Mouse (Mus musculus): Measurements from ENCODE around the gene Taok3. TPM values are rescaled to one million over a fixed set of nuclear protein-coding genes. Genes with fewer than 3 reads are reported as not detected.

Taok3 gene
- total RNA-seq (2021) = 10 to 100 TPM; 53.8 to 54.3 TPM
- long read RNA-seq, experiment 1, transcript Taok3-202 (8 exons, 2,172 nt) = major isoform, 5 of 9 reads
- long read RNA-seq, experiment 1, partial matches to known transcripts = 1 of 9 reads
- long read RNA-seq, experiment 1, other reads (novel, unspliced or antisense) = 3 of 9 reads
- long read RNA-seq, experiment 2, transcript Taok3-202 (8 exons, 2,172 nt) = major isoform, 5 of 7 reads
- long read RNA-seq, experiment 2, partial matches to known transcripts = 0 of 7 reads
- long read RNA-seq, experiment 2, other reads (novel, unspliced or antisense) = 2 of 7 reads

- peak; percentile 99 for DNase-seq (ENCODE audit: low spot score in 2 of 2)
Observed at GRCm38 (mm10) chr5:117119777-117120488, at the start of gene Taok3. Gene Taok3 (plus strand): TSS chr5:117120129.

DNA sequence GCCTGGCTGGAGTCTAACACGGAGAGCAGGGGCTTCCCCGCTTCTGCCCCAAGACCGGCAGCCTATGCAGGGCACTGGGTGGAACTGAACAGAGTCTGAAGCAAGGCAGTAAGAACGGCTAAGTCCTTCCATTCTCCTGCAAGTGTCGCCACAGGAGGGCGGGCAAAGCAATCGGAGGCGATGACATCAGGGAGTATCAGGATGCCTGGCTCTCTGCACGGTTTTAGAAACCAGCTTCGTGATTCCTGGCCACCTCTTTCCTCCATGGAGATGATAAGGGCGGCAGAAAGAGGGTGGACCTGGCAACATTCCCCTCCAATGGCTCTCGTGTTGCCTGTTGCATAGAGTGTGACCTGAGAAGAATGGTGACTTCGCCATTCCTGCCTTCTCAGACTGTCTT lies 32.2 kb upstream of the Taok3 start:
- no peak for DNase-seq (ENCODE audit: low spot score in 2 of 2)

DNA sequence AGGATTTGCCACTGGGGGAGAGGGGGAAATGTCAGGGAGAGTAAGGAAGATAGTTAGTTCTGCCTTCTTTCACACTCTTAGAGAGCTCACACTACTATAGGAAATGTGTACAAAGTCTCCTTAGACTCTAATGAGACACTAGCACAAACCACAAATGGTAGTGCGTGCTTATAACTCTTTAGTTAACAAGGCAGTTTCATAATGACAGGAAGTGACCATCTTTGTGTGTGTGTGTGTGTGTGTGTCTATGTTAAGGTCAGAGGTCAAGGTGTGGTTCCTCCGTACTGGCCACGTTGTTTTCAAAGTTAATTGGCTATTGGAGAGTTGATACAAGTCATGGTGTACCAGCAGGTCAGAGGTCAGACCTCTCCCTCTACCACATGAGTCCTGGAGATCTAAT lies 30.8 kb upstream of the Taok3 start:
- no peak for DNase-seq (ENCODE audit: low spot score in 2 of 2)

DNA sequence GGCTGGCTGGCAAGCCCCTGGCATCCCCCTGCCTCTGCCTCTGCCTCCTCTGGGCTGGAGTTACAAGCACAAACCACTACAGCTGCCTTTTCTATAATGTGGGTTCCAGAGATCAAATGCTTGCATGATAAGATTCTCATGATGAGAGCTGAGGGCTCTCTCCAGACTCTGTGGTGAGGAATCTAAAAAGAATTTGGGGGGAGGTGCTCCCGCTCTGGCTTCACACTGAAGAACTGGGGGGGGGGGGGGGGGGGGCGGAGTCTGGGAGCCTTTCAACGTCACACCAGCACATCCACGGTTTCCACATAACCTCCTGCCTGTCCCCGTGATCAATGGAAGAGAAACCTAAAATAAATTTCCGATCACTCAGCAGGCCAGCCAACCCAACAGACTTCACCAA lies 30.1 kb upstream of the Taok3 start:
- DNase-seq (ENCODE audit: low spot score in 2 of 2) = no peak

- DNase-seq (ENCODE audit: low spot score in 2 of 2) = peak; percentile 55 to 62
Observed at GRCm38 (mm10) chr5:117094431-117094830, 25.5 kb upstream of the Taok3 start.

DNA sequence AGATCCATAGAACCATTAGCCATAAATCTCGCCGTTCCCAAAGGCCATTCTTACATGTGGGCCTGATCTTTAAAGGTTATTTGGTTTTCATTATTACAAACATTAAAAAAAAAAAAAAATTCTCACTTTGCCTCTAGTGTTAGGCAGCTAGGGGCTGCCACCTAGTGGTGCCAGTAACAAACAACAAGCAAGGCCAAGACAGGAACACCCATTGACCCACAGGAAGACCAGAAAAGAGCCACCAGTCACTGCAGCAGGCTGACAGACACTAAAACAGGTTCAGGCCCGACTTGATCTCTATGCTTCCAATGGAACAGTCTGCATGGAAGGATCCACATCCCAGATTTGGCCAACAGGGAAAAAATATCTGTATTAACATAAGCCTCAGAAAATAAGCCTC lies 23.2 kb upstream of the Taok3 start:
- DNase-seq (ENCODE audit: low spot score in 2 of 2) = peak; percentile 41 to 58

- no peak for DNase-seq (ENCODE audit: low spot score in 2 of 2)
Observed at GRCm38 (mm10) chr5:117099008-117099407, 20.9 kb upstream of the Taok3 start.

DNA sequence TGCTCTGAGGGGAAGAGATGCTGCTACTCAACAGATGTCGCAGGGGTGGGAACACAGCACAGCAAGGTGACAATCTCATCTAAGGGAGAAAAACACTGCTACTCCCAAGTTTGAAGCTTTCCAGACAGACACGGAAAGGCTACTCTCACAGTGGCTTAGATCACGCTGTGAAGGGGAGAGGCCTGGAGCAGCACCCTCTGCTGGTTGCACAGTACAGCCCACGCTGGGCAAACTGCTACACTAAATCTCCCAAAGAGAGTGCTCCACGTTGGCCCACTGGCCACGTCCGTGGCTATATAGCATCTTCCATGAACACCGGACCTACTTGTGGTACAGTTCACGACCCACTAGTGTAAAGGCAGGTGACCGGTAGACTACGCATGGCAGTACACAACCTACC lies 20.2 kb upstream of the Taok3 start:
- DNase-seq (ENCODE audit: low spot score in 2 of 2) = no peak

GRCm38 (mm10) chr5:117103194-117103929 lies 16.6 kb upstream of the Taok3 start:
- DNase-seq (ENCODE audit: low spot score in 2 of 2) = no peak

- no peak for DNase-seq (ENCODE audit: low spot score in 2 of 2)
Observed at GRCm38 (mm10) chr5:117104329-117104728, 15.6 kb upstream of the Taok3 start.

GRCm38 (mm10) chr5:117105761-117106160 lies 14.2 kb upstream of the Taok3 start:
- no peak for DNase-seq (ENCODE audit: low spot score in 2 of 2)

DNA sequence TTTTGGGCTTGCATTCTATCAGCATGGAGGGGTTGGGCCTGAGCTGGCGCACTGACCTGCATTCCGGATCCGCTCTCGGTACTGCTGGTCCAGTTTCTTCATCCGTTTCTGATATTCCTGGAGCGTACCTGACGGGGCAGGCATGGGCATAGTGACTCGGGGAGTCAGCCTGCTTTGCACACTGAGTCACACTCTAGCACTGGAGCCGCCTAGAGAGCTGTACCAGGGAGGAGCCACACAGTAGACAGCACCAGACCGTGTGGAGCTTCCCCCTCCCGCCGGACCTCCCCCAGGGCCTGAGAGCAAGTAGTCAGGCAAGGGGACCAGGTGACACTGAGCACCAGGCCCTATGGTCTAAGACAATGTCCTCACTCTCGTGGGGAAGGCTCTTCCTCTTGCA lies 11.6 kb upstream of the Taok3 start:
- no peak for DNase-seq (ENCODE audit: low spot score in 2 of 2)

DNA sequence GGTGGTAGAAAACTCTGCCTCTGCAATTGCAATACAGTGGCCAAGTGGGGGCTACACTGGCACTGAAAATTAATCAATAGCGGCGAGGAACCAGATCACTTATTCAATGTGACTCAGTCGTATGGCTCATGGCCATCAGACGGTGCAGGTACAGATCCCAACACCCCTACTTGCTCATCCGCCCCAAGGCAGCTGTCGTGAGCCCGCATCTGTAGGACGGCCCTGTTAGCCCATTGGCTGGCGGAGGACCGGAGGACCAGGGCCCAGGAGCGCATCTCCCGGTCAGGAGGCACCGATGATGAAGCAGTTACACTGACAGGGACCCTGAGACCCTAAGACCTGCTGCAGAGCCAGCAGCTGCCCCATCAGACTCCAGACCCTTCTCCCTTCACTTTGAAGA lies 11.2 kb upstream of the Taok3 start:
- DNase-seq (ENCODE audit: low spot score in 2 of 2) = no peak

- DNase-seq (ENCODE audit: low spot score in 2 of 2) = no peak
Observed at GRCm38 (mm10) chr5:117109522-117109921, 10.4 kb upstream of the Taok3 start.

GRCm38 (mm10) chr5:117111064-117111773 lies 8.7 kb upstream of the Taok3 start:
- DNase-seq (ENCODE audit: low spot score in 2 of 2) = no peak

GRCm38 (mm10) chr5:117111774-117112112 lies 8.2 kb upstream of the Taok3 start:
- DNase-seq (ENCODE audit: low spot score in 2 of 2) = no peak

GRCm38 (mm10) chr5:117113330-117113729 lies 6.6 kb upstream of the Taok3 start:
- DNase-seq (ENCODE audit: low spot score in 2 of 2) = no peak

DNA sequence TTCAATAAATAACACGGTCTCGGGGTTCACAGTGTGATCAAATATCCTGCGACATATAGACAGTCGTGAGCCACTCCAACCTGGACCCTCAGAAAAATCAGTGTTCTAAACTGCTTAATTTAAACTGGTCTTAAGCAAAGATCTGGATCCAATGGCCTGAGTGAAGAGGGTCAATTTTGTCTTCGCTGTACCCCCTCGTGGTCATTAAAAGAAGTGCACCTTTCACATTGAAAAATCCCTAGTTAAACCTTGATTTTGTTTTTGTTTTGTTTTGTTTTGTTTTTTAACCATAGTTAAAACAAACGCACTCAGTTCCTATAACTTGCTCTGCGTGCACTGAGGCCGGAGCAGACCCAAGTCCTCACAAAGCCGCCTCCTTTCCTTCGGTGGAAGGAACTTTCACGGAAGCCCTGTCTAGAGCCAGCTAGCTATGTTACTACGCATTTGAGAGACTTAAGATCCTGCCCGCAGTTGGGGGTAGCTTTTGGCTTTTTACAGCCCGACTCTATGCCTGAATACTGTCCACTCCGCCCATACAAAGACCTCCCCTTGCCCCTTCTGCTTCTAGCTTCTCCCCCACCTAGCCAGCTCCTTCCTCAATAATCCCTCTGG lies 5.2 kb upstream of the Taok3 start:
- DNase-seq (ENCODE audit: low spot score in 2 of 2) = no peak

GRCm38 (mm10) chr5:117115193-117115767 lies 4.6 kb upstream of the Taok3 start:
- no peak for DNase-seq (ENCODE audit: low spot score in 2 of 2)

DNA sequence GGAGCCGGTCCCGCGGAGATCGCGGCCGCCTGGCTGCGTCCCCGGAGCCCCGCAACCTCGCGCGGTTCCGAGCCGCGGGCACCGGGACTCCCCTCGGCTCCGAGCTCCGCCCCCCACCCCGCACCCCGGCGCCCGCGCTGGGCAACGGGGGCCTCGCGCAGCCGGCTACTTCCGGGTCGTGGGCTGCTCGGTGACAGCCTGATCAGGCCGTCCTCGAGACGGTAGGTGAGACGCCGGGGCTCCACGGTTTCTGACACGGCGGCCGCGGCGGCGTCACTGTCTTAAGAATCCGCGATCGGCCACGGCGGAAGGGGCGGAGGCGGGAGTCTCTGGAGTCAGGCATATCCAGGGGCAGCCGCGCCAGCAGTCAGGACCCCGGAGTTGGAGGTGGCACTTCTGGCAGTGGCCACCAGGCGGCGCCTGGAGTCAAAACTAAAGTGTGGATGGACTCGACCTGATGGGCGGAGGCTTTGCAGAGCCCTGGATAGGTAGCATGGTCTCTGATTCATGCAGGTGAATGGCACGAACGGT lies 4.0 kb upstream of the Taok3 start, which contains the start of gene Suds3:
Gene Suds3 (minus strand): TSS at position 278 of the 531 bp plus-strand sequence.
- DNase-seq (ENCODE audit: low spot score in 2 of 2) = peak; percentile 96 to 99
